Mouse (Mus musculus) urinary bladder, postnatal 14 days (tissue): ENCODE data around the gene Armh4.

Experiments
- DNase-seq: peaks from one replicate; pipeline ENCODE4 v3.0.0; 2021; ENCODE audit warnings: low spot score

Gene Armh4

GRCm38 (mm10) chr14:49733950-49734349 is 49.2 kb downstream of the Armh4 start:
- no peak for DNase-seq

GRCm38 (mm10) chr14:49723361-49724054 is 59.7 kb downstream of the Armh4 start:
- peak; percentile 46 for DNase-seq

- DNase-seq, result no peak
Measured at GRCm38 (mm10) chr14:49722782-49723181, 60.4 kb downstream of the Armh4 start.

GRCm38 (mm10) chr14:49721281-49721680 is 61.9 kb downstream of the Armh4 start:
- DNase-seq, result no peak

GRCm38 (mm10) chr14:49719678-49720077 is 63.5 kb downstream of the Armh4 start:
- DNase-seq, result no peak

- no peak for DNase-seq
Measured at GRCm38 (mm10) chr14:49711016-49711415, 72.2 kb downstream of the Armh4 start.

- no peak for DNase-seq
Measured at GRCm38 (mm10) chr14:49703432-49704200, 79.6 kb downstream of the Armh4 start.

GRCm38 (mm10) chr14:49679511-49680284 is 103.5 kb downstream of the Armh4 start:
- DNase-seq, result no peak

- no peak for DNase-seq
Measured at GRCm38 (mm10) chr14:49676580-49676979, 106.6 kb downstream of the Armh4 start.

- DNase-seq, result no peak
Measured at GRCm38 (mm10) chr14:49660444-49660843, 122.7 kb downstream of the Armh4 start.

- no peak for DNase-seq
Measured at GRCm38 (mm10) chr14:49649191-49649590, 134.0 kb downstream of the Armh4 start.

- no peak for DNase-seq
Measured at GRCm38 (mm10) chr14:49637422-49637821, 145.8 kb downstream of the Armh4 start.

- no peak for DNase-seq
Measured at GRCm38 (mm10) chr14:49626055-49626454, 157.1 kb downstream of the Armh4 start.
